Mouse (Mus musculus): ENCODE data around the gene Dpp4.

GRCm38 (mm10) chr2:62347762-62348161, 64.3 kb downstream of the Dpp4 start:
- TF ChIP-seq CTCF (IDR thresholded peaks at IDR 0.05; ENCODE audit: borderline replicate concordance, control insufficient read depth, extremely low read depth, insufficient read depth, low read length, poor library complexity) (no peak), POLR2A (IDR thresholded peaks at IDR 0.05; ENCODE audit: control insufficient read depth, extremely low read depth, insufficient read depth, low read length, poor library complexity) (no peak)

All from thymus, adult 2 months (tissue).